Mouse (Mus musculus): Measurements from ENCODE around the gene Ncaph2. TPM values are rescaled to one million over a fixed set of nuclear protein-coding genes. Genes with fewer than 3 reads are reported as not detected.

Gene Ncaph2
- total RNA-seq, 2 experiments from 2014 or later, result 52.0 to 60.4 TPM

DNA sequence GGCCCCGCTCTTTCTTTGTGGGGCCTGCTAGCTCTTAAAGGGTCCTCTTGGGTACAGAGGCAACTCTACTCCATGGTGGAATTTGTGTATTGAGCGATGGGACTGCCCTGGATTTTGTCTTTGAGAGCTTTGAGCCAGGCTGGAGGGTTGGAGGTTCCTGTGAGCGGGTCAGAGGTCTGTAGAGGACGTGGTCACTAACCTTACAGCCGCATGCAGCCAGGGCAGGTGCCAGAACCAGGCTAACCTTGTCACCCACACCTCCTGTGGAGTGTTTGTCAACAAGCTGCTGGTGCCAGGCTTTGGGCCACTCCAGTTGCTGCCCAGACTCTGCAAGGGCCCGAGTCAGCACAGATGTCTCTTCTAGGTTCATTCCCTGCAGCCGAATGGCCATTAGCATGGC is 20.5 kb downstream of the Ncaph2 start:
- intact Hi-C loops (cut with DNase I), result loop anchor here (2.0 kb wide), 1 partner anchor 53 kb away; the partner anchor contains the start of genes C730034F03Rik, Chkb and Gm44502

DNA sequence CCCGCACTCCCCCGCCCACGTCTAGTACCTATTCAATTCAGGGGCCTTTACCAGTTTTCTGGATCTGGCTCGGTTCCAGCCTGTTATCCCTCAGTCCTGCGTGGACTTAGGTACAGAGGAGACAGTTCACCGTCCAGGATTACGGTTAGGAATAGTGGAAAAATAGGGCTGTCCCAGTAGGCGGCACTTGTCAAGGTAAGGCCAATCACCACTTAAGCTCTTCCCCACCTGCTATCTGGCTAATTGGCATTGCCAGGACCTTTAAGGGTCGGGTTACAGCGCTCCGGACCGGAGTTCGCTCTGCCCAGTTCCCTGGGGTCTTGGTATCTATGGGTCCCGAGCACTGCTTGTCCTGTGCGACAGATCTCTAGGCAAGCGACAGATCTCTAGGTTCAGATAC is 21.4 kb downstream of the Ncaph2 start, which contains the start of gene Tymp:
TSS of gene Tymp (minus strand) at position 83 of the 400 bp plus-strand sequence.
- no peak for DNase-seq (ENCODE audit: low spot score)
- intact Hi-C loops (cut with DNase I), result loop anchor here (2.0 kb wide), 1 partner anchor 52 kb away; the partner anchor contains the start of genes C730034F03Rik, Chkb and Gm44502

More for the DNA sequence above, 20.5 kb downstream of the Ncaph2 start:
- no peak for DNase-seq (ENCODE audit: low spot score)

DNA sequence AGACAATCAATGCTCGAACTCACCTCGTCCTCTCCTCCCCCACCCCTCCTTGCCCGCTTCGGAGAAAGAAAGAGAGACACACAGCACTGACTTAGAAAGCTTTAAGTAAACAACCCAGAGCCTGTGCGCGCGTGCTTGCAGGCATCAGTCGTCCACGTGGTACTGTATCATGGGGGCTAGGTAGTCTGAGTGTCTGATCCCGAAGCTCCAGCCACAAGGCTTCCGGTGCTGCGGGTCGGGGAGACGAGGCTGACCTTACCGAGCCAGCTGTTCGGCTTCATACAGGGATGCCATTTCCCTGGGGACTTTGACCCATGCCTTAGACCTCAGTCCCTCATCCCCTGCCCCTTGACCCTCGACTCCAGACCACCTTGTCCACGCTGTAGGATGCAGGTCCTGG is 21.8 kb downstream of the Ncaph2 start:
- intact Hi-C loops (cut with DNase I), result loop anchor here (2.0 kb wide), 1 partner anchor 51 kb away; the partner anchor contains the start of genes C730034F03Rik, Chkb and Gm44502
- no peak for DNase-seq (ENCODE audit: low spot score)

- intact Hi-C loops (cut with DNase I), result loop anchor here (2.0 kb wide), 1 partner anchor 51 kb away; the partner anchor contains the start of genes C730034F03Rik, Chkb and Gm44502
- DNase-seq (ENCODE audit: low spot score), result no peak
These were observed 22.7 kb downstream of the Ncaph2 start for GRCm38 (mm10) chr15:89377938-89378828.

DNA sequence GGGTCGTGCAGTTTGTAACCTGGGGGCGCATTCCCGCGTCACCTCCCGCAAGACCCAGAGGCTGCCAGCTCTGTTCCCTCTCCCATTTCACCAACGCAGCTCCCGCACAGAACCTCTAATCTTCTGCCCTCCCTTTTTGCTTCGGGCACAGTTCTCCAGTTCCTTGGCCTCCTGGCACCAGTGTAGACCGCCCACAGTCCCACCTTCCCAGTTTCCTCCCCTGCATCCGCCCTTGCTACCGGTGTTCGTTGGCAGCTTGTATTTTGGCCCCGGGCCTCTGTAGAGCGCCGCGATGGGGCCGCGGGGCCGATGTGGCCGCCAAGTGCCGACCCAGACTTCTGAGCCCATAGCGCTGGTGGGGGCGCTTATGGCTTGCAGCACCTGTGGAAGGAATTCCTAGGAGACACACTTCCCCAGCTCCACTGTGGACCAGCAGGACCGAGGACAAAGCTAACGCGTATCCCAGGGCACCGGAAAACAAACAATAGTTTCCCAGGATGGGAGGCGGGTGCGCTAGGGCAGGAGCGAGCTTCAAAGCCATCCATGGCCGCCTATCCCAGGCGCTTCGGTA is 23.4 kb downstream of the Ncaph2 start, which contains the start of gene Odf3b:
TSS of gene Odf3b (minus strand) at position 452 of the 571 bp plus-strand sequence.
- DNase-seq (ENCODE audit: low spot score), result peak; percentile 34
- intact Hi-C loops (cut with DNase I), result no loop called here

DNA sequence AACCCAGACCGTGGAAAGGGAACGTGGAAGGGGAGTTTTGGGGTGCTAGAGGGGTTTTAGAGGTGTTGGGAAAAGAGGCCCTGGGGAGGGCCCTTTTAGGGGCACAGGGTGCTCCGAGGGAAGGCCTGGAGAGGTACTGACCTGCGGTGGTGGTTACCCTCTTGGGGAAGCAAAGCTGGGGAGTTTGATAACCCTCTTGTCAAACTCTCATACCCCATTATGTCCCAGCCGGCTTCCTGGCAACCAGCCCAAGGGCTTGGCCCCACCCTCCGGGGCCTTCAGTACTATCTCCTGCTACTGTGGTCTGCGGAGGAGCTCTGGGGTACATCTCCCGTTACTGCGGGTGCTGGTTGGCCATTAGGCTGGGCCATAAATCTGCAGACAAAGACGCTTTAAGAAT is 23.9 kb downstream of the Ncaph2 start:
- intact Hi-C loops (cut with DNase I), result no loop called here
- no peak for DNase-seq (ENCODE audit: low spot score)

GRCm38 (mm10) chr15:89384617-89385016 is 29.1 kb downstream of the Ncaph2 start, which contains the start of gene Klhdc7b:
TSS of gene Klhdc7b (plus strand) at chr15:89384917.
- intact Hi-C loops (cut with DNase I), result no loop called here

DNA sequence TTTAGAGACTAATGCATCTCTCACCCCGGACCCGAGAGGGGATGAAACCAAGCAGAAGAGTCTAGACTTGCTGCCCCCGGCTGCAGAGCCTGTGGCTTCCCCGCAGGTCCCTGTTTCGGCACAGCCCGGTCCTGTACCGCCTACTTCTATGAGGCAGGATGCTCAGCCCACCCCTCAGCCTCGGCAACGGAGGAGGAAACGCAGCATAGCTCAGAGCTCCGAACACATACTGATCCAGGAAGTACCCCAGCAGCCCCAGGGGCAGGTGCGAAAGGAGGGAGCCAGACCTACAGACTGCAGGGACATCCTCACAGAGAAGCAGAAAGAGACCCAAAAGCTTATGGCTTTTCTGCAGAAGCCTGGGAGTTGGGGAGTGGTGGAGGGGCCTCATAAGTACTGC is 31.6 kb downstream of the Ncaph2 start:
- intact Hi-C loops (cut with DNase I), result no loop called here
- DNase-seq (ENCODE audit: low spot score), result no peak

More at GRCm38 (mm10) chr15:89384617-89385016, 29.1 kb downstream of the Ncaph2 start, which contains the start of gene Klhdc7b:
- no peak for DNase-seq (ENCODE audit: low spot score)

- intact Hi-C loops (cut with DNase I), result no loop called here
- DNase-seq (ENCODE audit: low spot score), result no peak
These were observed 34.6 kb downstream of the Ncaph2 start for GRCm38 (mm10) chr15:89390081-89390480.

GRCm38 (mm10) chr15:89396883-89397282 is 41.4 kb downstream of the Ncaph2 start:
- intact Hi-C loops (cut with DNase I), result no loop called here
- no peak for DNase-seq (ENCODE audit: low spot score)

- no peak for DNase-seq (ENCODE audit: low spot score)
- intact Hi-C loops (cut with DNase I), result no loop called here
These were observed 42.6 kb downstream of the Ncaph2 start for GRCm38 (mm10) chr15:89398146-89398545.

- intact Hi-C loops (cut with DNase I), result no loop called here
- no peak for DNase-seq (ENCODE audit: low spot score)
These were observed 44.2 kb downstream of the Ncaph2 start for GRCm38 (mm10) chr15:89399716-89400115.

- intact Hi-C loops (cut with DNase I), result no loop called here
These were observed 47.0 kb downstream of the Ncaph2 start for GRCm38 (mm10) chr15:89402471-89402870.

DNA sequence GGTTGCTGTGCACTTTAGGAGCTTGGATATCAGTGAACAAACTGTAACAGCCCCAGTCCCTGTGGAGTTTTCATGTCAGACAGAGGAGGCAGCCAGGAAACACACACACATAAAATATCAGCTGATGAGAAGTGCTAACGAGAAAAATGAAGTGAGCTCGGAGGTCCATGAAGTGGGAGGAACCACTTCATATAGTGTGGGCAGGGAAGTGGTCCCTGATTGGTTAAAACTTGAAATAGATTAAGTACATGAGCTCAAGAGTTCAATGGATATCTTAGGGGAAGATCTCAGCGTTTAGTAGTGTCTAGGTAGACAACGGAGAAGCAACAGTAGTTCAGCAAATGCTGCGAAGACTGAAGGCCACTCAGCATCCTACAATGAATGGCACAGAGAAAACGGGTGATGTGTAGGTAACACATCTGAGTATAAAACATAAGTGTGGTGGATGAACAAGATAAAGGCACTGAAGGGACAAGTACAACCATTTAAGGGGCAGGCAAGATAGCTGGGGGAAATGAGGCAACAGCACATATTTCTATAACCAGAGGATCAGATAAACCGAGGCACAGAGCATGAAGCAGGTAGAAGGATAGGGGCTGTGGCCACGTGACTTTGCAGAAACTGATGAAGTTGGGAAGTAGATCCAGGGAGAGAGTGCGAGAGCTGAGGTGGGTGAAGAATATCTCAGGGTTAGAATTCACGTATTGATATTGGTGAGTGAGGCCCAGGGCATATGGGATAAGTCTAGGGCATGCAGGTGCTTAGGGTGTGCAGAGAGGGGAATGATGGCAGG is 49.5 kb downstream of the Ncaph2 start:
- intact Hi-C loops (cut with DNase I), result no loop called here
- no peak for DNase-seq (ENCODE audit: low spot score)

More at GRCm38 (mm10) chr15:89402471-89402870, 47.0 kb downstream of the Ncaph2 start:
- no peak for DNase-seq (ENCODE audit: low spot score)

GRCm38 (mm10) chr15:89406691-89407090 is 51.2 kb downstream of the Ncaph2 start:
- no peak for DNase-seq (ENCODE audit: low spot score)
- intact Hi-C loops (cut with DNase I), result no loop called here

- DNase-seq (ENCODE audit: low spot score), result no peak
- intact Hi-C loops (cut with DNase I), result no loop called here
These were observed 54.6 kb downstream of the Ncaph2 start, which contains the start of gene Syce3 for GRCm38 (mm10) chr15:89410118-89410517. TSS of gene Syce3 (minus strand) at chr15:89410503.

GRCm38 (mm10) chr15:89415282-89415681 is 59.8 kb downstream of the Ncaph2 start:
- no peak for DNase-seq (ENCODE audit: low spot score)
- intact Hi-C loops (cut with DNase I), result no loop called here

GRCm38 (mm10) chr15:89421938-89422337 is 66.4 kb downstream of the Ncaph2 start:
- DNase-seq (ENCODE audit: low spot score), result no peak
- intact Hi-C loops (cut with DNase I), result no loop called here

Data from heart, postnatal 25 days (tissue).